Mouse (Mus musculus): Measurements from ENCODE around the gene Mrc2. TPM values are rescaled to one million over a fixed set of nuclear protein-coding genes. Genes with fewer than 3 reads are reported as not detected.

Mrc2 gene
- total RNA-seq, 1 experiment, result 16.5 TPM

- no peak for DNase-seq (ENCODE audit: low read depth, low spot score)
- H3K36me3 ChIP-seq (ENCODE audit: control insufficient read depth, insufficient read depth, low read length, poor library complexity, severe bottlenecking), result no peaks in the 10 kb centered on the region
- in situ Hi-C loops (cut with MboI; ENCODE audit: low sequenced_read_pairs in 2 of 2, unreplicated experiment in 2 of 2), result no loop called here
These were observed 96.2 kb downstream of the Mrc2 start for GRCm38 (mm10) chr11:105388636-105389035.

DNA sequence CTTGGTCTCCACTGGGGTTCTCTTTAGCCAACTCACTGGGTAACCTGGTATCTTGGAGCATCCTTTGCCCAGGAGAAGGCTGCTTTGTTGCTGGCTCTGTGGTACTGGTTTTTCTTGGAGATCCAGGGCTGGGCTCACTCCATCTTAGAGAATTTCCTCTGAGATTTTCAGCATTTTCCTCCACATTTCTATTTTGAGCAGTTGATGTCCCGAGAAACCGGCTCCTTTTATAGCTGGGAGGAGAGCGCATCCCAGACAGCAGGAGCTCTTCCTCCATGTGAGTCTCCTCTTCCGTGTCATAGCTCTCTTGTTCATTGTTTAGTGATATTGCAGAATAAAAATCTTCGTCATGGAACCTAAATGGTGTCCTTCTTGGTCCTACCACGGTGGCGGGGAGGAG, 97.8 kb downstream of the Mrc2 start:
- Histone ChIP-seq H3K4me3 (ENCODE audit: insufficient read depth in 1 of 2, low read depth in 1 of 2, low read length in 2 of 2, poor library complexity in 1 of 2, severe bottlenecking in 1 of 2) (no peak overlapping the region), H3K27ac (ENCODE audit: insufficient read depth, low read depth, low read length, poor library complexity, severe bottlenecking) (no peak overlapping the region), H3K9ac (ENCODE audit: insufficient read depth, low read depth, low read length, poor library complexity, severe bottlenecking) (no peak overlapping the region), H3K4me1 (ENCODE audit: control insufficient read depth in 2 of 2, insufficient read depth in 2 of 2, low read length in 2 of 2, poor library complexity in 1 of 2) (no peaks in the 10 kb centered on the region), H3K9me3 (ENCODE audit: control insufficient read depth, insufficient read depth, low read depth, low read length) (no peaks in the 10 kb centered on the region), H3K36me3 (ENCODE audit: control insufficient read depth, insufficient read depth, low read length, poor library complexity, severe bottlenecking) (no peaks in the 10 kb centered on the region)
- DNase-seq (ENCODE audit: low read depth, low spot score), result no peak
- in situ Hi-C loops (cut with MboI; ENCODE audit: low sequenced_read_pairs in 2 of 2, unreplicated experiment in 2 of 2), result no loop called here
- TF ChIP-seq ZC3H11A (IDR thresholded peaks at IDR 0.05; ENCODE audit: borderline replicate concordance, low read depth, low read length) (no peak), HCFC1 (IDR thresholded peaks at IDR 0.05; ENCODE audit: borderline replicate concordance, insufficient read depth, low read length) (no peak), ZNF384 (IDR thresholded peaks at IDR 0.05; ENCODE audit: low read depth, low read length) (no peak), CHD2 (IDR thresholded peaks at IDR 0.05; ENCODE audit: low read depth, low read length) (no peak), MAFK (IDR thresholded peaks at IDR 0.05; ENCODE audit: insufficient read depth, low read depth, low read length) (no peak)

More at GRCm38 (mm10) chr11:105388636-105389035, 96.2 kb downstream of the Mrc2 start:
- Histone ChIP-seq H3K4me3 (ENCODE audit: insufficient read depth in 1 of 2, low read depth in 1 of 2, low read length in 2 of 2, poor library complexity in 1 of 2, severe bottlenecking in 1 of 2) (no peak overlapping the region), H3K4me1 (ENCODE audit: control insufficient read depth in 2 of 2, insufficient read depth in 2 of 2, low read length in 2 of 2, poor library complexity in 1 of 2) (no peaks in the 10 kb centered on the region), H3K9me3 (ENCODE audit: control insufficient read depth, insufficient read depth, low read depth, low read length) (no peaks in the 10 kb centered on the region), H3K9ac (ENCODE audit: insufficient read depth, low read depth, low read length, poor library complexity, severe bottlenecking) (no peak overlapping the region), H3K27ac (ENCODE audit: insufficient read depth, low read depth, low read length, poor library complexity, severe bottlenecking) (no peak overlapping the region)
- TF ChIP-seq ZC3H11A (IDR thresholded peaks at IDR 0.05; ENCODE audit: borderline replicate concordance, low read depth, low read length) (no peak), CHD2 (IDR thresholded peaks at IDR 0.05; ENCODE audit: low read depth, low read length) (no peak), MAFK (IDR thresholded peaks at IDR 0.05; ENCODE audit: insufficient read depth, low read depth, low read length) (no peak), HCFC1 (IDR thresholded peaks at IDR 0.05; ENCODE audit: borderline replicate concordance, insufficient read depth, low read length) (no peak), ZNF384 (IDR thresholded peaks at IDR 0.05; ENCODE audit: low read depth, low read length) (no peak)

Other genes with a start within 250 kb of the Mrc2 start
- gene Efcab3, start 229.1 kb upstream of the Mrc2 start, total RNA-seq (2012; rRNA removed), result 0.31 TPM in 1 of 2 replicates, not detected in the other
- 44.2 and 57.6 TPM in 2 replicates for gene Mettl2, start 166.2 kb upstream of the Mrc2 start, total RNA-seq (2012; rRNA removed)
- gene Gm10842, start 145.8 kb upstream of the Mrc2 start, total RNA-seq (2012; rRNA removed), result not detected in 2 replicates
- gene Tlk2, start 113.8 kb upstream of the Mrc2 start, total RNA-seq (2012; rRNA removed), result 75.5 and 96.2 TPM in 2 replicates
- 0.22 and 0.42 TPM in 2 replicates for gene March10, start 164.1 kb downstream of the Mrc2 start, total RNA-seq (2012; rRNA removed)

Measured in ES-E14 (cell line).